Mouse (Mus musculus): ENCODE measurements around the gene Lsamp. TPM values are rescaled to one million over a fixed set of nuclear protein-coding genes. Genes with fewer than 3 reads are reported as not detected.

Lsamp gene
- polyA plus RNA-seq, 1 experiment from 2014 or later, result 3.1 TPM

- Histone ChIP-seq H3K9me3 (ENCODE audit: control insufficient read depth, low read length) (no peaks in the 10 kb centered on the region), H3K4me2 (ENCODE audit: low read depth, low read length) (no peak overlapping the region), H3K36me3 (ENCODE audit: control insufficient read depth, insufficient read depth, low read length) (no peaks in the 10 kb centered on the region), H3K4me1 (ENCODE audit: control insufficient read depth, insufficient read depth, low read length) (no peaks in the 10 kb centered on the region), H3K27ac (ENCODE audit: low read length) (no peak overlapping the region), H3K9ac (ENCODE audit: low read depth, low read length) (no peak overlapping the region), H3K27me3 (replicated peaks; ENCODE audit: control insufficient read depth, insufficient read depth, low read length) (no peaks in the 10 kb centered on the region), H3K4me3 (ENCODE audit: low read length) (no peak overlapping the region)
- no peak for ATAC-seq
- 84% methylated on average over 3 of the region's 3 CpGs for WGBS
These were observed 1426.5 kb downstream of the Lsamp start for GRCm38 (mm10) chr16:41410671-41411070.

- Histone ChIP-seq H3K4me2 (ENCODE audit: low read depth, low read length) (no peak overlapping the region), H3K4me3 (ENCODE audit: low read length) (no peak overlapping the region), H3K36me3 (ENCODE audit: control insufficient read depth, insufficient read depth, low read length) (no peaks in the 10 kb centered on the region), H3K9ac (ENCODE audit: low read depth, low read length) (no peak overlapping the region), H3K27me3 (replicated peaks; ENCODE audit: control insufficient read depth, insufficient read depth, low read length) (no peaks in the 10 kb centered on the region), H3K9me3 (ENCODE audit: control insufficient read depth, low read length) (no peaks in the 10 kb centered on the region), H3K27ac (ENCODE audit: low read length) (no peak overlapping the region), H3K4me1 (ENCODE audit: control insufficient read depth, insufficient read depth, low read length) (no peaks in the 10 kb centered on the region)
- ATAC-seq, result no peak
- WGBS, result 76% methylated on average over 5 of the region's 5 CpGs
These were observed 1433.2 kb downstream of the Lsamp start for GRCm38 (mm10) chr16:41417363-41417762.

GRCm38 (mm10) chr16:41467391-41467790 is 1483.2 kb downstream of the Lsamp start:
- Histone ChIP-seq H3K4me3 (ENCODE audit: low read length) (no peak overlapping the region), H3K9me3 (ENCODE audit: control insufficient read depth, low read length) (no peaks in the 10 kb centered on the region), H3K36me3 (ENCODE audit: control insufficient read depth, insufficient read depth, low read length) (no peaks in the 10 kb centered on the region), H3K27me3 (replicated peaks; ENCODE audit: control insufficient read depth, insufficient read depth, low read length) (no peaks in the 10 kb centered on the region), H3K4me2 (ENCODE audit: low read depth, low read length) (no peak overlapping the region), H3K9ac (ENCODE audit: low read depth, low read length) (no peak overlapping the region), H3K27ac (ENCODE audit: low read length) (no peak overlapping the region), H3K4me1 (ENCODE audit: control insufficient read depth, insufficient read depth, low read length) (no peaks in the 10 kb centered on the region)
- no peak for ATAC-seq
- 80% methylated on average over 2 of the region's 2 CpGs for WGBS

DNA sequence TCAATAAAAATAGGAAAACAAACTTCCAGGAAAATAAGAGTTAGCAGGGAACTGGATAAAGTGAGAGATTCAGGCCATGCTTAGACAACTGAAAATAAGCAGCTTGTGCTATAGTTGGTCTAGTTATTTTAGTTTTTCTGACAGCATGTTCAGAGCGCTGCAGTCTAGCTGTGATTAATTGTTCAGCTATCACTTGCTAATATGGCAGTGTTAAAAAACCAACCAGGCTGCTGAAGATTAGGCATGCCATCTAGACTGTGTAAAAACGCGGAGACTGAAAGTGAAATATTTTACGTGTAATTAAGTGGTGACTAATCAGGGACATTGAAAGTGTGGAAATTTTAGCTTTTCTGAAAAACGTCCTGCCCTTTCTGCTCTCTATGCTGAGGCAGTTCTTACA is 1494.5 kb downstream of the Lsamp start:
- no peak overlapping the region for H3K4me2 ChIP-seq (ENCODE audit: low read depth, low read length)

DNA sequence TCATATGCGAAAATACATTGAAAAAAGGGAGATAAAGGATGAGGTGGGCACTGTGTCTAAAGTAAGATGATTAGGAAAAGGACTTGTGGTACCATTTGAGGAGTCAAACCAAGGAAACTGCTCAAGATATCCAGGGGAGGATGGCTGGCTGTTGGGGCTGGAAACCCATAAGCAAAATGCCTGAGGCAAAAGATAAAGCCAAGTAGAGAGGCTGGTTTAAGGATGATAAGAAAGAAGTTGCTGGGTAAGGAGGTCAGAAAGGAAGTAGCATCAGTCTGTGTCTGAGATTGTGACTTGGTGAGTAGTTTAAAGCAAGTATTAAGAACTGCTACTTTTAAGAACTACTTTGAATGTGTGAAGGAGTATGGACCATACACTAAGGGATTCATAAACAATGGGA is 1497.7 kb downstream of the Lsamp start:
- Histone ChIP-seq H3K27me3 (replicated peaks; ENCODE audit: control insufficient read depth, insufficient read depth, low read length) (no peaks in the 10 kb centered on the region), H3K9me3 (ENCODE audit: control insufficient read depth, low read length) (no peaks in the 10 kb centered on the region), H3K27ac (ENCODE audit: low read length) (no peak overlapping the region), H3K4me2 (ENCODE audit: low read depth, low read length) (no peak overlapping the region), H3K9ac (ENCODE audit: low read depth, low read length) (no peak overlapping the region), H3K4me3 (ENCODE audit: low read length) (no peak overlapping the region), H3K4me1 (ENCODE audit: control insufficient read depth, insufficient read depth, low read length) (no peaks in the 10 kb centered on the region), H3K36me3 (ENCODE audit: control insufficient read depth, insufficient read depth, low read length) (no peaks in the 10 kb centered on the region)
- ATAC-seq, result no peak
- WGBS, result 84% methylated on average over 1 of the region's 1 CpGs

More for the DNA sequence above, 1494.5 kb downstream of the Lsamp start:
- H3K27me3 ChIP-seq (replicated peaks; ENCODE audit: control insufficient read depth, insufficient read depth, low read length), result no peaks in the 10 kb centered on the region
- H3K4me1 ChIP-seq (ENCODE audit: control insufficient read depth, insufficient read depth, low read length), result no peaks in the 10 kb centered on the region
- H3K36me3 ChIP-seq (ENCODE audit: control insufficient read depth, insufficient read depth, low read length), result no peaks in the 10 kb centered on the region
- H3K9ac ChIP-seq (ENCODE audit: low read depth, low read length), result no peak overlapping the region
- H3K4me3 ChIP-seq (ENCODE audit: low read length), result no peak overlapping the region
- 78% methylated on average over 5 of the region's 5 CpGs for WGBS
- H3K9me3 ChIP-seq (ENCODE audit: control insufficient read depth, low read length), result no peaks in the 10 kb centered on the region
- ATAC-seq, result no peak
- no peak overlapping the region for H3K27ac ChIP-seq (ENCODE audit: low read length)

DNA sequence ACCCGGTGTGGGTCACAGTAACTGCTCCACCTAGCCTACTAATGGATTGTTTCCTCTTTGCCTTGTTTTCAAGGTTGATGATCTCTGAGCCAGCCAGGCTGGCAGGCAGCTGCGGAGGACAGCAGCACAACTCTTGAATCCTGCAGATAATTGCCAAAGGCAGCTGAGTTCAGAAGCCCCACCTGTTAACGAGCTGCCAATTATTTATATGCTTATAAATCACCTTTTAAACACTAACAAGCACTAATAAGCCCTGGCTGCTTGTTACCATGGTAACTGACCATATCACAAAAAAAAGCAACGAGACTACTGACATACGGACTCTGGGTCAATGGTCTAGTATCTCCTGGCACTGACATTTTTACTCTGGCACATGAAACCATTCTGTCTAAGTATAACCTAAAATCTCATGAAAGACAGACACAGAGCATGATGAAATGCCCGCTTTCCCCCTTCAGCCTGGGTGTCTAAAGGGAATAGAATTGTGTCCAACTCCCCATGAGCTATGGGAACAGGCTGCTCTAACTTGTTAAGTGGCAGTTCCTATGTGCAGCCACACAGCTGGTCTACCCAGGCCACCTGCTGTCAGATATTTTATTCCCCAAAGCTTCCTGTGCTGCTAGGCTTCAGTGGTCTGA is 1526.9 kb downstream of the Lsamp start:
- no peak overlapping the region for H3K4me2 ChIP-seq (ENCODE audit: low read depth, low read length)
- no peak overlapping the region for H3K27ac ChIP-seq (ENCODE audit: low read length)
- WGBS, result 53% methylated on average over 6 of the region's 6 CpGs
- H3K4me1 ChIP-seq (ENCODE audit: control insufficient read depth, insufficient read depth, low read length), result no peaks in the 10 kb centered on the region
- H3K27me3 ChIP-seq (replicated peaks; ENCODE audit: control insufficient read depth, insufficient read depth, low read length), result no peaks in the 10 kb centered on the region
- H3K9me3 ChIP-seq (ENCODE audit: control insufficient read depth, low read length), result no peaks in the 10 kb centered on the region
- H3K4me3 ChIP-seq (ENCODE audit: low read length), result no peak overlapping the region
- no peak overlapping the region for H3K9ac ChIP-seq (ENCODE audit: low read depth, low read length)
- no peaks in the 10 kb centered on the region for H3K36me3 ChIP-seq (ENCODE audit: control insufficient read depth, insufficient read depth, low read length)
- ATAC-seq, result no peak

- Histone ChIP-seq H3K4me1 (ENCODE audit: control insufficient read depth, insufficient read depth, low read length) (no peaks in the 10 kb centered on the region), H3K27me3 (replicated peaks; ENCODE audit: control insufficient read depth, insufficient read depth, low read length) (no peaks in the 10 kb centered on the region), H3K4me2 (ENCODE audit: low read depth, low read length) (no peak overlapping the region), H3K36me3 (ENCODE audit: control insufficient read depth, insufficient read depth, low read length) (no peaks in the 10 kb centered on the region), H3K27ac (ENCODE audit: low read length) (no peak overlapping the region), H3K4me3 (ENCODE audit: low read length) (no peak overlapping the region), H3K9ac (ENCODE audit: low read depth, low read length) (no peak overlapping the region), H3K9me3 (ENCODE audit: control insufficient read depth, low read length) (no peaks in the 10 kb centered on the region)
- no peak for ATAC-seq
- WGBS, result 45% methylated on average over 4 of the region's 4 CpGs
These were observed 1537.4 kb downstream of the Lsamp start for GRCm38 (mm10) chr16:41521566-41521965.

- Histone ChIP-seq H3K4me1 (ENCODE audit: control insufficient read depth, insufficient read depth, low read length) (no peaks in the 10 kb centered on the region), H3K36me3 (ENCODE audit: control insufficient read depth, insufficient read depth, low read length) (no peaks in the 10 kb centered on the region), H3K4me2 (ENCODE audit: low read depth, low read length) (no peak overlapping the region), H3K27ac (ENCODE audit: low read length) (no peak overlapping the region), H3K9ac (ENCODE audit: low read depth, low read length) (no peak overlapping the region), H3K27me3 (replicated peaks; ENCODE audit: control insufficient read depth, insufficient read depth, low read length) (no peaks in the 10 kb centered on the region), H3K4me3 (ENCODE audit: low read length) (no peak overlapping the region), H3K9me3 (ENCODE audit: control insufficient read depth, low read length) (no peaks in the 10 kb centered on the region)
- WGBS, result 62% methylated on average over 10 of the region's 10 CpGs
- no peak for ATAC-seq
These were observed 1540.1 kb downstream of the Lsamp start for GRCm38 (mm10) chr16:41524266-41524665.

GRCm38 (mm10) chr16:41532661-41533551 is 1548.7 kb downstream of the Lsamp start:
- ATAC-seq, result peak; percentile 84
- 2% methylated on average over 38 of the region's 38 CpGs for WGBS
- Histone ChIP-seq H3K4me2 (ENCODE audit: low read depth, low read length) (peak overlapping the region; percentile 76), H3K27ac (ENCODE audit: low read length) (0 out of 2 replicates have a peak overlapping the region, but pooled peaks have one; percentile 2), H3K4me1 (ENCODE audit: control insufficient read depth, insufficient read depth, low read length) (peaks cover 6% of the 10 kb centered on the region), H3K9me3 (ENCODE audit: control insufficient read depth, low read length) (no peaks in the 10 kb centered on the region), H3K36me3 (ENCODE audit: control insufficient read depth, insufficient read depth, low read length) (no peaks in the 10 kb centered on the region), H3K27me3 (replicated peaks; ENCODE audit: control insufficient read depth, insufficient read depth, low read length) (no peaks in the 10 kb centered on the region; the same call in 1 of the 2 replicates), H3K9ac (ENCODE audit: low read depth, low read length) (peak overlapping the region; percentile 60), H3K4me3 (ENCODE audit: low read length) (peak overlapping the region; percentile 56)
